Mouse (Mus musculus) urinary bladder, postnatal 10 days (tissue): ENCODE measurements around the gene Fsd1.

ENCODE experiments used
- DNase-seq: peaks from one replicate; pipeline ENCODE4 v3.0.0; 2022; ENCODE audit warnings: low spot score

Fsd1 gene

GRCm38 (mm10) chr17:56009962-56010240 is 23.6 kb downstream of the Fsd1 start:
- no peak for DNase-seq

- DNase-seq, result no peak
Measured at GRCm38 (mm10) chr17:56010255-56010654, 23.9 kb downstream of the Fsd1 start.

GRCm38 (mm10) chr17:56010681-56011080 is 24.4 kb downstream of the Fsd1 start:
- DNase-seq, result no peak

GRCm38 (mm10) chr17:56011441-56011840 is 25.1 kb downstream of the Fsd1 start:
- no peak for DNase-seq

- no peak for DNase-seq
Measured at GRCm38 (mm10) chr17:56015293-56015692, 29.0 kb downstream of the Fsd1 start.

- no peak for DNase-seq
Measured at GRCm38 (mm10) chr17:56016382-56016781, 30.1 kb downstream of the Fsd1 start.

GRCm38 (mm10) chr17:56016793-56017785 is 30.8 kb downstream of the Fsd1 start:
- DNase-seq, result no peak

GRCm38 (mm10) chr17:56017848-56018247 is 31.5 kb downstream of the Fsd1 start:
- no peak for DNase-seq

- no peak for DNase-seq
Measured at GRCm38 (mm10) chr17:56018347-56019131, 32.2 kb downstream of the Fsd1 start.

- no peak for DNase-seq
Measured at GRCm38 (mm10) chr17:56020400-56021084, 34.2 kb downstream of the Fsd1 start.

GRCm38 (mm10) chr17:56021161-56021910 is 35.0 kb downstream of the Fsd1 start:
- no peak for DNase-seq

GRCm38 (mm10) chr17:56022131-56022988 is 36.1 kb downstream of the Fsd1 start:
- DNase-seq, result no peak

- DNase-seq, result no peak
Measured at GRCm38 (mm10) chr17:56022989-56023290, 36.6 kb downstream of the Fsd1 start.

- no peak for DNase-seq
Measured at GRCm38 (mm10) chr17:56023386-56023785, 37.1 kb downstream of the Fsd1 start.

- DNase-seq, result no peak
Measured at GRCm38 (mm10) chr17:56024476-56024875, 38.2 kb downstream of the Fsd1 start.

- DNase-seq, result no peak
Measured at GRCm38 (mm10) chr17:56024931-56025330, 38.6 kb downstream of the Fsd1 start.

GRCm38 (mm10) chr17:56026303-56026702 is 40.0 kb downstream of the Fsd1 start:
- DNase-seq, result no peak

GRCm38 (mm10) chr17:56026881-56027280 is 40.6 kb downstream of the Fsd1 start:
- no peak for DNase-seq

GRCm38 (mm10) chr17:56027801-56028441 is 41.6 kb downstream of the Fsd1 start:
- DNase-seq, result no peak

- no peak for DNase-seq
Measured at GRCm38 (mm10) chr17:56030238-56030870, 44.0 kb downstream of the Fsd1 start.
